Mouse (Mus musculus): ENCODE data around the gene Vti1b.
"Not testable (repeated sequence)": the region's sequence is repeated elsewhere in the genome, so short reads cannot be mapped to it uniquely, and the experiment has no call there.

Gene Vti1b

DNA sequence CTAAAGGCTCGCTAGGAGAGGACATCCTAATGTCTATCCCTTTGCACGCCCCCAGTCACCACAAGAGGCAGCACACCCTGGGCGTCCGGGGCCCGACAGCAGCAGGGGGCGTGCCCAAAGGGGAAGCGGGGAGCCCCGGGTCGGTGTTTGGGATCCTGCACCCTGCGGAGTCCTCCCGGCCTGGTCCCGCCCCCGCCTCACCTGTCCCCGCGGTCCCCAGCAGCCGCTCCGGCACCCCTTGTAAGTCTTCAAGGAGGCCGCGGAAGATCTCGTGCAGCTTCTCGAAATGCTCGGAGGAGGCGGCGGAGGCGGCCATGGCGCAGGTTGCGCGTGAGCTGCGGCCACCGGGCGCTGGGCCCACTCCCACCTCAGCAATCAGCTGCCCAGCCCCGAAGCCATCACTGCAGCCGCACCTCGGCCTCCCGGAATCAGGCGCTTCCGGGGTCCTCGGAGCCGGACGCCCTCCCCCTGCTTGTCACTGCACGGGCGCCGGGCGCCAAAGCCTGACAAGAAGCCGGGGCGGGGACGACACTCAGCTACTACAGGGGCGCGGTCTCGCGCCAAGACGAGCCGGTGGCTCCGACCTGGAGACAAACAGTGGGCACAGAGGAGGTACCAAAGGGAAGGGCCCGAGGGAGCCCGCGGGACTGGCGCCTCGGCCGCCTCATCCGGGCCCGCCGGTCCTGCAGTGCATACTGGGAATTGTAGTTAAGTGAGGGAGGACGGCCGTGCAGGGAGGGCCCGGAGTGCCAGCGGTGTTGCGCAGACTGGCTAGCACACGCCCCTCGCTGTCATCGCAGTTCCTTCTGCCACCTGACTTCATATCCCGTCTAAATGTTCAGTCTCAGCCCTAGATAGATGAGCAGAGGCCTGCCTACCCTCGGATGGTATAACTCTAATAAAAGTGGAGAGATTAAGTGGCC lies at the start of gene Vti1b:
Gene Vti1b (minus strand): TSS at position 649 of the 923 bp plus-strand sequence.
- peak; percentile 88 to 90 for DNase-seq (ENCODE audit: low read depth in 2 of 2, low spot score in 2 of 2)

DNA sequence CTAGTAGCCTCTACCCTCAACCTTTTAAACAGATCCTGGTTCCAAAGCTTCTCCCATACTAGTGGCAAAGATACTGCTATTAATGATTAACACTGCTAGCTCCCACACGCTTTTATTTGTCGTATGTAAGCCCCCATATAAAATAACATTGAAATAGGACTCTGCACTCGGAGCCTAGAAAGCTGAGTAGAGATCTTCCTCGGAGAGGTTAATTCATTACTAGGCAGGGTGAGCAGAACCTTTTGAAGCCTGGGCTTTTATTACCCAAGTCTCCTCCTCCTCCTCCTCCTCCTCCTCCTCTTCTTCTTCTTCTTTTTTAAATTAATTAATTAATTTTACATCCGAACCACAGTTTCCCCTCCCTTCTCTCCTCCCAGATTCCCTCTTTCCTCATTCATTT lies 45.0 kb upstream of the Vti1b start:
- DNase-seq (ENCODE audit: low read depth in 2 of 2, low spot score in 2 of 2): no peak

DNA sequence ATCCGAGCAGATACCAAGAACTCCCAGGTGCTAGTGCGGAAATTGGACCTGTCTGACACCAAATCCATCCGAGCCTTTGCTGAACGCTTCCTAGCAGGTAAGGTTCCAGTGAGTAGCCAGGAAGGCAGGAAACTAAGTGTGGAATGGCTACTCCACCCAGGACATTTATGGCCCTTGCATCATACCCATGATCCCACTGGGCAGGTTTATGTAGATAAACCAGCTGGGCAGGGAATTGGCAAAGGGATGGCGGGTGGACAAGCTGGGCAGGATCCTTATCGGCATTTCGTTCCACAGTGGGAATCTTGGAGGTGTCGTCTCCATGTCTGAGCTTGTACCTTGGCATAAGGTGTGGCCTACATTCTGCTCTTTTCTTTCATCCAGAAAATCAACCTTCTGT lies 39.0 kb upstream of the Vti1b start:
- no peak for DNase-seq (ENCODE audit: low read depth in 2 of 2, low spot score in 2 of 2)

DNA sequence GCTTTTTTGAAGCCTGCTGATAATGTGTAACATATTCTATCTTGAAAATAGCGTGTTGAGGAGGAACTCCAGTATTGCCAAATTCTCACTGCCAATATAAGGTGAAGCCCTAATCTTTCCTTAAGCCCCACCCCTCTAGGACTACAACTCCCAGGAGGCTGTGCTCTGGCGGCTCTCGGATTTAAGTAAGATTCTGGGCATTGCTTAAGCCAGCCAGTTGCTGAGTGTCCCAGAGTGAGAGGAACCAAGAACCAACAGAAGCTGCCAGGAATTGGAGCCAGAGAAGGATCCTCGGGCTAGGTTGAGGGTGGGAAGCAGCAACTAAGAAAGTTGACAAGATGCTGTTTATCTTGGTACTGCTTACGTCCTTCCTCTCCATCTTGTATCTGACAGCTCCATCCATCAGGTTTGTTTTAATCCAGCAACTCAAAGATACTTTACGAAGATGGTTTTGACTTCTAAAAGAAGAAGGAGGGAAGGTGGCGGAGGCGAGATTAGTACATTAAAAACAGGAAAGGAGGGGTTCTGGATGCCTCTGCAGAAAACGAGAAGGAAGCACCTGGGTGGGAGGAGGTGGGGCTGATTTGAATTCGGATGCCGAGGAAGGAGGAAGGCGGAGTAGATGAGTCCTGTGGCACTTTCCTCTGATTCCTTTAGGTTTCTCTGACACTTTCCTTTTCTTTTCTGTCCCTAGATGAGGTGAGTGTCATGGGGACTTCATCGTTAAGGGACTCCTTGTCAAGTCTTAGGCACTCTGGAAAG lies 36.4 kb upstream of the Vti1b start, which contains the start of gene Rdh12:
Gene Rdh12 (plus strand): TSS at position 212 of the 762 bp plus-strand sequence.
- peak; percentile 23 to 37 for DNase-seq (ENCODE audit: low read depth in 2 of 2, low spot score in 2 of 2)

DNA sequence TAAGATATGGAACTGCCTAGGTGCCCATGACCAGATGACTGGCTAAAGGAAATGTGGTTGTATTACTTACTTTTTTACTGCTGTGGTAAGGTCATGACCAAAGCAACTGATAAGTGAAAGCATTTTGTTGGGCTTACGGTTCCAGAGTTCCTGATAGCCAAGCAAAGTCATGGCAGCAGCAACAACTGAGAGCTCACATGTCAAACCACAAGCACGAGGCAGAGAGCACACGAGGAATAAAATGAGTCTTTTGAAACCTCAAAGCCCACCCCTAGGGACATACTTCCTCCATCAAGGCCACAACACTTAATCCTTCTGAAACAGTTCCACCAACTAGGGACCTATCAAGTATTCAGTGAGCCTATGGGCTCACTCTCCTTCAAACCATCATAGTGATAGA lies 29.4 kb upstream of the Vti1b start:
- DNase-seq (ENCODE audit: low read depth in 2 of 2, low spot score in 2 of 2): no peak

DNA sequence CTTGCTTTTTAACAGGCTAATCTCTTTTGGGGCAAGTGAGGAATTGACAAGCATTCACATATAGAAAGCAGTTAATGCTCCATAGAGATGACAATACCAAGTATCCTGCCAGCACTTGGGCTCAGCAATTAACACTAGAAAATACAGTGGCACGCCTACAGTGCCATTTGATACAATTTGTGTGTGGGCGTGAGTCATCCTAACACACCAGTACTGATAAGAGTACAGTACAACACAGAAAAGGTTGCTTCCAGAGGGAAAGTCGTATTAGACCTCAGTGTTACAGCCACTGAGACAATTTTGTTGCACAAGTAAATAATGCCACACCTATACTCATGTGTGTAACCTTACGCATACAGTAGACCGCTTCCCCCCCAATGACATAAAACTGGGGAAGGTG lies 24.6 kb upstream of the Vti1b start:
- DNase-seq (ENCODE audit: low read depth in 2 of 2, low spot score in 2 of 2): no peak

DNA sequence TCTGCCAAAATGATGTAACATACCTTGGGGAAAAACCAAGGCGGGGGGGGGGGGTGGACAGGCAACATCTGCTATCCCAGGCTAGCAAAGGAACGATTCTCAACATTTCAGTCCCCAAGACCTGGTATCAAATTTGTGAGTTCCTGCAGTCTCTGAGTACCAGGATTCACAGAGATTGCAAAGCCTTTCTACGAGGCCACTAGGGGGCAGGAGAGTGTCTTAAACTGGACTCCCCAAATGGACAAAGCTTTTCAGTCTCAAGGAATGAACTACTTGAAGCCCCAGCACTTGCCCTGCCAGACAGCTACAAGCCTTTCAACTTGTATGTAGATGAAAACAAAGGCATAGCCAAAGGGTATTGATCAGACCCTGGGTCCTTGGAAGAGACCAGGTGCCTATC lies 21.0 kb upstream of the Vti1b start:
- peak; percentile 34 to 51 for DNase-seq (ENCODE audit: low read depth in 2 of 2, low spot score in 2 of 2)

DNA sequence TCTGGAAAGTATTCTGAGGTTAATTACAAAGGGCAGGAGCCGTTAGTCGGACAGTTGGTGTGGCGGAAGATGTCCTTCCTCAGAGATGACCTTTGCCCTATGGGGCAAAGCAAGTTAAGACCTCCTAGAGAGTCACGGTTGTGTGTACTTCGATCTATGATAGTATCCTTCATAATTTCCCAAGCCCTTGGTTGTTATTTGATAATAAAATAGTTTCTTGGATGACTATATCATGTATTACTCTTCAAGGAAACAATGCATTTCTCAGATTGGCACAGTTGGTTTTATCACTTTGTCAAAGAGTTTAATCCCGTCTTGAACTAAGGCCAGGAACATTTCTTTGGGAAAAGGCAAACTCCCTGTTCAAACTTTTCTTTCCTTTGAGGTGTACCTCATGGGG lies 19.7 kb upstream of the Vti1b start, which contains the start of gene Rdh11:
Gene Rdh11 (minus strand): TSS at position 101 of the 400 bp plus-strand sequence.
- DNase-seq (ENCODE audit: low read depth in 2 of 2, low spot score in 2 of 2): no peak

DNA sequence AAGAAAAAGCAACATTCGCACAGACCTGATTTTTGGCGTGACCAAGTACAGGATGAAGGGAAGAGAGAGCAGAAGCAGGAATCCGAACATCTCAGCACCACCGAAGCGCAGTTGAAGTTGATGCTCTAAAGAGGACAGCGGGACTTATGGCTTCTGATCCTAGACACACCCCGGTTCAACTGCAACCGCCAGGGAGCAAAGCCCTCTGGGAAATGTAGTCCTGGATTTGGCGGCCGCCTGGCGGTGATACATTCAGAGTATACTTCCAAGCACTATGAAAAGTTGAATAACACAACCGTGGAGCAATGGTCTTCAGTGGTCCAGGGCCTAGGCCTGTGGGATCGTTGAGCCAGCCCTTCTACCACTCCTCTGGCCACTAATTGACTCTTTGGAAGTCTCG lies 19.2 kb upstream of the Vti1b start:
- peak; percentile 72 to 83 for DNase-seq (ENCODE audit: low read depth in 2 of 2, low spot score in 2 of 2)

DNA sequence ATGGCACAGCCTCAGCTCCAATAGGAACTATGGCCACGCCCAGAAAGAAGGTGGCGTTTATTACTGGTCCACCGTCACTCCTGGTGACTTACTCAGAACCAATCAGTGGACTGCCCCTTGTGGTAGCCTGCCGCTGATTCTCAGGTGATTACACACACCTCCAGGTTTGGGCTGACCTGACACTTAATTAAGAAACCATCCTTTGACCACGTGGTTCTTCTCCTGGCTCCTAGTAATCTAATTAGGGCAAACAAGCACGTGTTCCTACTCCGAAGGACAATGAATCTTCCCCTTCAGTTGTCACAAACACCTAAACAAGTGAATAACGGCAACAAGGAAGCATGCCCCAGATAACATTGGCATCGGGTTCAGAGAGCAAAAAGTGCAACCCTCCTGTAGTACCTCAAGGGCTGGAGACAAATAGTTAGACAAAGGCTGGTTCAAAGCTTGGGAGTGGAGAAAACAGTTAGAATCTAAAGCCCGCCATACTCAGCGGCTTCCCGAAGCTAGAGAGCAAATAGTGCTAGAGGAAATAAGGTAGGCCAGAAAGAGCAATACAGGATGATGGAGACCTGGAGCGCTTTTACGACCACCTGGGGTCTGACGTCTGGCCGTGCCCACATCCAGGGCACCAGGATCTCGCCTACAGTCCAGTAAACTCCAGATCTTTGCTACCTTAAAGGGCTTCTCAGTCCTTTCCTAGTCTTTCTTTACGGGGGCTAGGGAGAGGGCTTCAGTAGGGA lies 18.6 kb upstream of the Vti1b start:
- peak; percentile 14 to 36 for DNase-seq (ENCODE audit: low read depth in 2 of 2, low spot score in 2 of 2)

DNA sequence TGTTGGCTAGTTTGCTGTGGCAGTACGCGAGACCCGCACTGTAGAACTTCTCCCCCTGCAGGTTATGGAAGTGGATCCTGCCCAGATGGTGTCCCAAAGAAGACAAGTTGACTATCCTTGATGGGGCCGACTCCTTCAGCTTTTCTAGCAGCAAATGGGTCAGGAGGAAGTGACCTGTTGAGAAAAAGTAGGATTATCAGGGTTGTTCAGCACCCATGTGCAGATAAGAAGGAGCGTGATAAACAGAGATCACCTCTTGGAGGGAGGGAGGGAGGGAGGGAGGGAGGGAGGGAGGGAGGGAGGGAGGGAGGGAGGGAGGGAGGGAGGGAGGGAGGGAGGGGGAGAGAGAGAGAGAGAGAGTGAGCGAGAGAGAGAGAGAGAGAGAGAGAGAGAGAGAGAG lies 12.7 kb upstream of the Vti1b start:
- not testable (repeated sequence) for DNase-seq (ENCODE audit: low read depth in 2 of 2, low spot score in 2 of 2)

DNA sequence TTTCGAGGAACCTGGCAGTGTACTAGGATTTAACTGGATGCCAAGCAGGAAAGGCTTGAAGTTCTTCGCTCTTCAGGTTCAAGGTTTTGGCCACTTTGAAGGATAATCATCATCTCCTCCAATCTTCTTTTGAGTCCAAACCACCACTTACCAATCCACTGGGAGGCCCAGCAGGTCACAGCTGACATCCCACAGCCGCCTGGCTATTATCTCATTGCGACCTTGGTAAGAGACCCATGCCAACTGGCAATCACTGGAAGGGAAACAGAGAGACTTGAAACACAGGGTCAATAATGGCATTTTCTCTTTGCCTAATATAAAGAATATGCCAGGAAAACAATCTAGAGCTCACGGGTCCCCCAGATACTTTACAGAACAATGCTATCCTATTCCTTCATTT lies 3.5 kb upstream of the Vti1b start:
- DNase-seq (ENCODE audit: low read depth in 2 of 2, low spot score in 2 of 2): no peak

DNA sequence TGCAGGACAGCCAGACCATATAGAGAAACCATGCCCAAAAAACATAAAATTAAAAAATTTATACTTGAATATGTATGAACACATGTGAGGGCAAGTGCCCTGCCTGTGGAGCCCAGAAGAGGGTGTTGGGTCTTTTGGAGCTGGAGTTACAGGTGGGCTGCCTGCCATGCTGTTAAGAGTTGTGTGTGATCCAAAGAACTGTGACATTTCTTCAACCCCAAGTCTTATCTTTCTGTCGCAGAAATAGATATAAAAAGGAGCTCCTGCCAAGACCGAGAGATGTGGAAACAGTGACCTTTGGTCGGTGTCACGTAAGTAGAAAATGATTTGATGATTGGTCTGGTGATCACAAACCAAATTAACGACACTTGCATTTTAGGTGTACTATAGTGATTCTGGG lies 1.3 kb upstream of the Vti1b start:
- no peak for DNase-seq (ENCODE audit: low read depth in 2 of 2, low spot score in 2 of 2)

DNA sequence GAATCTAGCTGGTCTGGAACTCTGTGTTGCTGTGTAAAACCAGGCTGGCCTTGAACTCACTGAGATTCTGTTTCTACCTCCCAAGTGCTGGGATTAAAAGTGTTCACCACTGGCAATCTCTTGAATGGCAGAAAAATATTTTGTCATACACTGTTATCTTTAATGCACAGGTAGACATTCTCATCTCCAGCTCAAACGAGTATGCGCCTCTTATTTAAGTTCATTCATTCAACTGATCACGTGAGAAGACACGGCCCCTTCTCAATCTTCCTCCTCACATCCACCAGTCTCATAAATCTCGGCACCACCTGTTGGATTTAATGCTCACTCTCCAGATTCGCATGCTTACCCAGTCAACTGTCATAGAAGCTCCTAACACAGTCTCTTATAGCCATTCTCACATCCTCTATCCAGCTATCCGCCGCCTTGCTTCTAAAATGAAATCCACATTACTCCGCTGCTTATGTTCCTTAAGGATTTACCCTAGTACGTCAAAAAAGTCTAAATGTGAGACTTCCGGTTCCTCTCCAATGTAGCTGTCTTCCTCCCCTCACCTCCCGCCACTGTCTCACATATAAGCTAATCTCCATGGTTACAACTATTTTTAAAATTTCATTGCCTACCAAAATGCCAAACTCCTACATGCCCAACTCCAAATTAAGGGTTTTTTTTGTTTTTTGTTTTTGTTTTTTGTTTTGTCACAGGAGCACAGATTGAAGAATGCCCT lies 1.0 kb downstream of the Vti1b start:
- peak in 1 of 2 experiments; percentile 1 for DNase-seq (ENCODE audit: low read depth in 2 of 2, low spot score in 2 of 2)

DNA sequence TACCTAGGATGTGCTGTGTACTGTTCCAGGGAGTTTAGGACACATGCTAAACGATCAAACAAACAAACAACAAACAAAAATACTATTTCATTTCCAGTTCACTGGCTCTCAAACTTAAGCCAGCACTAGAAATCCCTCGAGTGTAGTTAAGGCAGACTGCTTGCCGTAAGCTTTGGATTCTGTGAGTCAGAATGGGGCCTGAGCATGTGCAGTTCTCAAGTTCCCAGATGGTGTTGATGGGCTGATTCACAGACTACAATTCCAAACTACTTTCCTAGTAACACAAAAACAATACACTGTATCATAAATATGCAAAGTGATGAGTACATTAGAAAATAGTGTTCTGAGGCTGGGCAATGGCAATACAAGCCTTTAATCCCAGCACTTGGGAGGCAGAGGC lies 2.0 kb downstream of the Vti1b start:
- DNase-seq (ENCODE audit: low read depth in 2 of 2, low spot score in 2 of 2): no peak

DNA sequence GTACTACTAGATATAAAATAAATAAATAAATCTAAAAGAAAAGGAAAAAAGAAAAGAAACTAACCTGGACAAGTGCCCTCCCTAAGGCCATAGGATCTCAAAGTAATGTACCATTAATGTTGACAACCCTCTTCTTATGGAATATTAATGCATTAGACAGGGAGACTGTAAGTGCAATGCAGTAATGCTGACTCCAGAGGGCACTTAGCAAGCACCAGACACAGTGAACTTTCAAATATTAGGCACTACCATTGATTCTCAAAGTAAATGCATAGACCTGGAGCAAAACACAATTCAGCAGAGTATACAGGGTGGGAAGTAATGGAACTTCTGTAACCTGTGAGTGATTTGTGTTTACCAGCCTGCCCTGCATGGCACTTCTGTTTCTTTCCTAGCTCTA lies 3.3 kb downstream of the Vti1b start:
- no peak for DNase-seq (ENCODE audit: low read depth in 2 of 2, low spot score in 2 of 2)

DNA sequence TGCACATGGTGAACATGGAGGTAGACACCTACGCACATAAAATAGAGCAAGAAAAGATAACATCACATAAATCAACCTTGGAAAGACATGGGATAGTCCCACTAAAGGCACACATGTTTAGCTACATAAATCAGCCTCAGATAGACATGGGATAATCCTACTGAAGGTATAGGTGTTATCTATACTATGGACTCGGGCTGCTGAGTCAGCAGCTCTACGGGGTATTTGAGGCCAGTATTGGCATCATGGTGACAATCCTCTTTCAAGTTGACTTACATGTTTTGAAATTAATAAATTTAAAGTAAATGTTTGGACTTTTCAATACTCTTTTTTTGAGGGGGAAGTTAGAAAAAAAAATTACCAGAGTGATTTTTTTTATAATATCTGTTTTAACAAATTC lies 9.6 kb downstream of the Vti1b start:
- DNase-seq (ENCODE audit: low read depth in 2 of 2, low spot score in 2 of 2): no peak

DNA sequence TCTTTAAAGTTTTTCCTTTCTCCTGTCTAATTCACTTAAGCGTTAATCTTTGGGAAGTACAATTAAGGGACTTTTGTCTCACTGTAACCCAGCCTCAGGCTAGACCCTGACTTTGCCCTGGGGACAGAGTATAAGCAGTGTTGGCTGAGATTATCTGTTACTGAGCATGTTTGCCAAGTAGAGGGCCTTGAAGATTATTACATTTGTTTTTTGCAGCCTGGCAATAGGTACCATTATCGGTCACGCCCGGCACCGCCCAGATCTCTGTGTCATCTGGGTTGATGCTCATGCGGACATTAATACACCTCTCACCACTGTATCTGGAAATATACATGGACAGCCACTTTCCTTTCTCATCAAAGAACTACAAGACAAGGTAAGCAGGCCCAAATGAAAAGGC lies 22.8 kb downstream of the Vti1b start:
- DNase-seq (ENCODE audit: low read depth in 2 of 2, low spot score in 2 of 2): no peak

DNA sequence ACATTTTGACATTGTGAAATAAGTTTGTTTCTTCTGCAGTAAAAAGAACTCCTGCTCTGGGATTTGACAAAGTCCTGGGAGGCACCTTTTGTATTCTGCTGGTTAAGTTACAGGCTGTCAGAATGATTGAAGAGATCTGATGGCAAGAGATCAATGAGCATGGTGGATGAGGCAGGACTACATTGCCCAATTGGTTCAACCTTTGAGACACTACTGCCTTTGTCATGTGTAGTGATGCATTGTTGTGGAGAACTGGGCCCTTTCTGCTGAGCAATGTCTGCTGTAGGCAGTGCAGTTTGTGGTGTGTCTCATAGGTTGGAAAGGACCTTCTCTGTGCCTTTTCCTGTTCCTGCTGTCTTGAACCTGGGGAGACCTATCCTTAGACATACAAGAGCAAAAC lies 31.1 kb downstream of the Vti1b start:
- no peak for DNase-seq (ENCODE audit: low read depth in 2 of 2, low spot score in 2 of 2)

DNA sequence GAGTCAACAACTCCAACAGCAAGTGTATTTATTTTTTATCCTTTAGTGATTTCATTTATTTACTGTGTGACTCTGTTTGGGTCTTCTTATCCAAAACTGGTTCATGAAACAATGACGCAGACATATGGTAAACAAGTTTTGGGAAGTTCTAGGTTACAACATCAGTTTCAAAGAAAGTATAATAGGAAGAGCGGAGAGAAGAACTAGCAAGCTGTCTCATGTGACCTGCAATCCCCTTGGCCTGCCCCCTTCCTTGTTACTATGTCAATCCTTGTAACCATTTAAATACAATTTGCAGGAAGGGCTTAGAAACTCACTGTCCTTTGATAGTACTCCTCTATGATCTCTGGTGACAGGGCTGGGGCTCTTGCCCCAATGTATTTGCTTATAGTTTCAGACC lies 31.7 kb downstream of the Vti1b start:
- DNase-seq (ENCODE audit: low read depth in 2 of 2, low spot score in 2 of 2): no peak

DNA sequence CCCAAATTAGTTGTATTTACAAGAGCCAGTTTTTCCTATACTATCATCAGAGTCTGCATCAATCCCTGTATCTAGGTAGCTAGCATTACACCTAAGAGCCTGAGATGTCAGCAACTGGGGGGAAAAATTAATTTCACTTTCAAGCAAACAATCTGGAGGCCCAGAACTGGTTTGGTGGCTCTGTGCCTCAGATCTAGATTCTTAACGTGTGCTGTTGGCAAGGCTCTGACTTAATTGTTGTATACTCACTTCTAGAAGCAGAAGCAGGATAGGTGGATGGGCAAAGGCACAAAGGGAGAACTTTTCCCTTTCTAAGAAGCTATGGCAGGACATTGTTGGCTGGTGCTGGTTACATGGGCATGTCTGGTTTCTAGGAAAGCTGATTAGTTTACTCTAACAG lies 33.0 kb downstream of the Vti1b start:
- no peak for DNase-seq (ENCODE audit: low read depth in 2 of 2, low spot score in 2 of 2)
